Mouse (Mus musculus) liver, embryonic 11.5 days (tissue): ENCODE measurements at regions not wholly inside any gene's neighbourhood (a gene's known extent, or its start where the extent isn't known, plus 50 kb on each side); places are given as distances from the start of the nearest gene placed in this dataset.

Source experiments
- ATAC-seq: fragments of 200-750 bp; cut with Nextera tagmentation; replicated peaks from 2 replicates; pipeline ENCODE4 v1.8.0; 2017; ENCODE audit warnings: moderate number of reproducible peaks, mild to moderate bottlenecking, moderate TSS enrichment, moderate library complexity; ENCODE audit not compliant: low FRiP score
- DNase-seq: peaks from one replicate; pipeline ENCODE4 v3.0.0-alpha.2; 2017; ENCODE audit warnings: low spot score
- H3K27ac ChIP-seq: fragments of 300-500 bp; sonication (generic); 2 replicates; pipeline ENCODE4 v1.5.1; 2014; ENCODE audit warnings: mild to moderate bottlenecking, low read depth, low read length, control low read depth
- H3K27me3 ChIP-seq: fragments of 300-500 bp; sonication (generic); replicated peaks from 2 replicates; pipeline ENCODE4 v1.6.1; 2014; ENCODE audit warnings: low read length, mixed read lengths; ENCODE audit not compliant: control insufficient read depth, insufficient read depth
- H3K36me3 ChIP-seq: fragments of 300-500 bp; sonication (generic); 2 replicates; pipeline ENCODE4 v1.6.1; 2014; ENCODE audit warnings: mild to moderate bottlenecking, low read length, moderate library complexity, mixed read lengths; ENCODE audit not compliant: control insufficient read depth, insufficient read depth
- H3K4me1 ChIP-seq: fragments of 300-500 bp; sonication (generic); replicated peaks from 2 replicates; pipeline ENCODE4 v1.6.1; 2014; ENCODE audit warnings: low read length, mixed read lengths; ENCODE audit not compliant: control insufficient read depth, insufficient read depth
- H3K4me2 ChIP-seq: fragments of 300-500 bp; sonication (generic); 2 replicates; pipeline ENCODE4 v1.6.1; 2014; ENCODE audit warnings: mild to moderate bottlenecking, control low read depth, moderate library complexity
- H3K4me3 ChIP-seq: fragments of 300-500 bp; sonication (generic); 2 replicates; pipeline ENCODE4 v1.5.1; 2014; ENCODE audit warnings: low read depth, low read length, control low read depth
- H3K9ac ChIP-seq: fragments of 300-500 bp; sonication (generic); 2 replicates; pipeline ENCODE4 v1.6.1; 2014; ENCODE audit warnings: low read depth, low read length, control low read depth
- H3K9me3 ChIP-seq: fragments of 300-500 bp; sonication (generic); 2 replicates; pipeline ENCODE4 v1.6.1; 2016; ENCODE audit warnings: low read length, inconsistent platforms, mixed read lengths; ENCODE audit not compliant: control insufficient read depth
- WGBS: fragments of 180-500 bp; shearing (Covaris S2); extraction: QIAGEN DNeasy Blood & Tissue Kit; methylation state at CpG from one replicate; pipeline ENCODE4 v1.1.7; 2014; 5-methylcytosine and 5-hydroxymethylcytosine counted together

- 67% methylated on average over 4 of the region's 4 CpGs for WGBS
- ATAC-seq (no peak), DNase-seq (no peak)
- no peak overlapping the region for H3K9ac ChIP-seq
- H3K4me2 ChIP-seq = no peak overlapping the region
- H3K36me3 ChIP-seq = no peaks in the 10 kb centered on the region
- H3K27ac ChIP-seq = no peak overlapping the region
- peaks cover 3% of the 10 kb centered on the region; the same call in 1 of the 2 replicates for H3K27me3 ChIP-seq
- no peaks in the 10 kb centered on the region for H3K9me3 ChIP-seq
- no peak overlapping the region for H3K4me3 ChIP-seq
- 0 out of 2 replicates have a peak, but pooled peaks cover 2% of the 10 kb centered on the region for H3K4me1 ChIP-seq
Observed at GRCm38 (mm10) chr13:97383351-97383750, 142.4 kb downstream of the Enc1 start.

GRCm38 (mm10) chr13:97380366-97380765 lies 139.5 kb downstream of the Enc1 start:
- H3K4me2 ChIP-seq = no peak overlapping the region
- H3K4me1 ChIP-seq = peaks cover 4% of the 10 kb centered on the region
- no peak overlapping the region for H3K4me3 ChIP-seq
- no peaks in the 10 kb centered on the region for H3K9me3 ChIP-seq
- H3K36me3 ChIP-seq = no peaks in the 10 kb centered on the region
- no peak overlapping the region for H3K27ac ChIP-seq
- DNase-seq (no peak), ATAC-seq (no peak)
- peaks cover 3% of the 10 kb centered on the region; the same call in 1 of the 2 replicates for H3K27me3 ChIP-seq
- WGBS = 77% methylated on average over 11 of the region's 11 CpGs
- no peak overlapping the region for H3K9ac ChIP-seq

DNA sequence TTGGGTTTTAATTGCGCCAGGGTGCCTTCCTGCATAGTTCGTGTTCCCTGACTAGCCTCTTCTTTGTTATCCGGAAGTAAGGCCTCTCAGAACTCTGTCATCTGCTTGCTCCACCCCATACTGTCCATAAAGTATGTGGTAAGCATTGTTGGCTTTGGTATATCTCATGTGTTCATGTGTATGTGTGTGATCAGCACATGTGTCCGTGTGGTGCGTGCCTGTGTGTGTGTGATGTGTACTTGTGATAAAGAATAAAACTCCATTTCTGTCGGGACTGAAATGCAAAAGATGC lies 135.3 kb downstream of the Enc1 start:
- H3K9ac ChIP-seq = no peak overlapping the region
- H3K4me3 ChIP-seq = no peak overlapping the region
- H3K9me3 ChIP-seq = no peaks in the 10 kb centered on the region
- 70% methylated on average over 6 of the region's 6 CpGs for WGBS
- no peaks in the 10 kb centered on the region for H3K36me3 ChIP-seq
- no peak overlapping the region for H3K4me2 ChIP-seq
- peaks cover 4% of the 10 kb centered on the region for H3K4me1 ChIP-seq
- DNase-seq = no peak
- no peaks in the 10 kb centered on the region for H3K27me3 ChIP-seq
- no peak overlapping the region for H3K27ac ChIP-seq
- no peak for ATAC-seq

DNA sequence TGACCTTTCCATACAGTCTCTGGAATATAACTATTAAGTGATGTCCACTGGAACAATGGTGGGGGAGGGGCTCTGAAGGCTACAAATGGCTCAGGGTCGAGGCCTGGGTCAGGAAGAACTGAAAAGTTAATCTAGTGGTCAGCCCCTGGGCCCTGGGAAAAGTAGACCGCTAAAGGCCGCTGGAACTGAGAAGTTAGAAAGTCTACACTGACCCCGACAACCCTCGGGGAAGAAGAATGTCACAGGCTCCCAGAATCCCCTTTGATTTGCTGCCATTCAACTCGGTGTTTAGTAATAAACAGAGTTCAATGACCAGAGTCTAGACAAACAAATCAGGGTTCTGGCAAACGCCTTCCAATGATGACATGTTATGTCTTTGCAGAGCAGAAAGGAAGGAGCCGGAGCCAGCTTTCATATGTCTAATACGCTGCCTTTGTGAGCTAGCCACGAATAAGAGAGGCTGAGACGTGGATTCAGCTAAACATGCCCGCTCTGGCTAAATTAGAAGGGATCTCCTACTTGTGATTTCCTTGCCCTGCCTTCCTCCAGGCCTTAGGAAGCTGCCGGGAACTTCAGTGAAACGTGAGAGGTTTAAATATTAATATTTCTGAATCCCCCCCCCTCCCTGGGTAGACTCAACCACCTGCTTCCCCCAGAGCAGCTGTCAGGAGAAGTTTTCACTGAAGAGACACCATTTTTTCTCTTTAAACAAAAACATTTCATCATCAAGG lies 134.8 kb downstream of the Enc1 start:
- Histone ChIP-seq H3K4me2 (no peak overlapping the region), H3K9me3 (no peaks in the 10 kb centered on the region), H3K4me3 (no peak overlapping the region), H3K27ac (no peak overlapping the region), H3K9ac (no peak overlapping the region), H3K36me3 (no peaks in the 10 kb centered on the region), H3K27me3 (no peaks in the 10 kb centered on the region), H3K4me1 (peaks cover 4% of the 10 kb centered on the region)
- WGBS = 69% methylated on average over 14 of the region's 14 CpGs
- ATAC-seq (no peak), DNase-seq (no peak)

- Histone ChIP-seq H3K9me3 (no peaks in the 10 kb centered on the region), H3K4me1 (peaks cover 4% of the 10 kb centered on the region), H3K27ac (no peak overlapping the region), H3K4me3 (no peak overlapping the region), H3K9ac (no peak overlapping the region), H3K27me3 (no peaks in the 10 kb centered on the region), H3K4me2 (no peak overlapping the region), H3K36me3 (no peaks in the 10 kb centered on the region)
- DNase-seq (no peak), ATAC-seq (no peak)
- 44% methylated on average over 7 of the region's 7 CpGs for WGBS
Observed at GRCm38 (mm10) chr13:97372348-97372747, 131.4 kb downstream of the Enc1 start.

- H3K27ac ChIP-seq = no peak overlapping the region
- ATAC-seq (no peak), DNase-seq (no peak)
- no peak overlapping the region for H3K9ac ChIP-seq
- no peaks in the 10 kb centered on the region for H3K27me3 ChIP-seq
- H3K4me2 ChIP-seq = no peak overlapping the region
- no peaks in the 10 kb centered on the region for H3K4me1 ChIP-seq
- no peak overlapping the region for H3K4me3 ChIP-seq
- no peaks in the 10 kb centered on the region for H3K36me3 ChIP-seq
- no peaks in the 10 kb centered on the region for H3K9me3 ChIP-seq
- 85% methylated on average over 3 of the region's 3 CpGs for WGBS
Observed at GRCm38 (mm10) chr13:97371200-97371599, 130.3 kb downstream of the Enc1 start.

DNA sequence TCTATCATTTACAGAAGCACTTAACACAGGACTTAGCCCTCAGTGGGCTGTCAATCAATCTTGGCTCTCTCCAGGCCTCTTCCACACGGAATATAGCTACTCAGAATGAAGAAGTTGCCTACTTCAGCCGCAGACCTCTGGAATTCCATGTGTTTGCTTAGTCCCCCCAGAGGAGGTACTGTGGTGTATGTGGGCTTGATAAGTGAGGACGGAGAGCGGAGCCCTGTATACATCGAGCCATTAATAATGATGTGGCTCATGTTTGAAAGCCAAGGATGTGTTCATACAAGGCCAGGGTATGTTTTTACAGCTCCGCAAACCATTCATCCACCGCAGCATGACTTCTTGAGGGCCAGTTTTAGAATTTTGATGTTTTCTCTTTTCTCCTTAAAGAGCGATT lies 125.8 kb downstream of the Enc1 start:
- Histone ChIP-seq H3K9ac (no peak overlapping the region), H3K27me3 (peaks cover 6% of the 10 kb centered on the region; the same call in 1 of the 2 replicates), H3K4me3 (no peak overlapping the region), H3K36me3 (no peaks in the 10 kb centered on the region), H3K4me2 (no peak overlapping the region), H3K27ac (no peak overlapping the region), H3K4me1 (peaks cover 4% of the 10 kb centered on the region), H3K9me3 (no peaks in the 10 kb centered on the region)
- DNase-seq (no peak), ATAC-seq (no peak)
- 73% methylated on average over 8 of the region's 8 CpGs for WGBS

DNA sequence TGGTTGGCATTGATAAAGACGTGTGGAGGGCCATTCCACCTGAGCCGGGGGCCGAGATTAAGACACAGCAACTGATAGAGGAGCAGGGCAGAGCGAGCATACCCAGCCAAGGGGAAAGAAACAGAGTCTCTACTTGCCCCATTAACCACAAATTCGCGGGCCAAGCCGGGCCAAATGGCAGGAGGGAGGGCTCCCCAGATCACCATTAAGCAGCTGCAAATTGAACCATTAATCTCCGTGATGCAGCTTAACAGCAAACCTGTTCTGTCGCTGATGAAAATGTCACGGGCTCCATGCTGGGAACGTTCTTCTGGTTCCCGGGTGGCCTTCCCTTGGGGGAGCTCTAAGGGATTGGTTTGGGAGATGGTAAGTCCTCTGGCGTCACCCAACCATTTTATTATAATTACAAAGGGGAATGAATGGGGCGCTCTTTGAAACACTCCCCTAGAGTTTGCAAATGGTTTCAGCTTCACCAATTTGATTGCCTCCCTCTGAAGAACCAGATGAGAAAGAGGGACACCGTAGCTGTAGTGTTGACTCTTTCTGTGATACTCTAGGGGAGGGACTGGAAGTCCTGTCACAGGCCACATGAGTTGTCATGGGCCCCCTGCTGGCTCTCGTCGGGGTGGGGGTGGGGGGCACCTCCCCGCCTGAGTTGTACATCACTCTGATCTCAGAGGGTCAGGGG lies 124.8 kb downstream of the Enc1 start:
- Histone ChIP-seq H3K4me2 (no peak overlapping the region), H3K4me3 (no peak overlapping the region), H3K27ac (no peak overlapping the region), H3K27me3 (peaks cover 6% of the 10 kb centered on the region; the same call in 1 of the 2 replicates), H3K4me1 (peaks cover 4% of the 10 kb centered on the region), H3K9ac (no peak overlapping the region), H3K9me3 (no peaks in the 10 kb centered on the region), H3K36me3 (no peaks in the 10 kb centered on the region)
- no peak for DNase-seq
- ATAC-seq = no peak
- 22% methylated on average over 18 of the region's 18 CpGs for WGBS

DNA sequence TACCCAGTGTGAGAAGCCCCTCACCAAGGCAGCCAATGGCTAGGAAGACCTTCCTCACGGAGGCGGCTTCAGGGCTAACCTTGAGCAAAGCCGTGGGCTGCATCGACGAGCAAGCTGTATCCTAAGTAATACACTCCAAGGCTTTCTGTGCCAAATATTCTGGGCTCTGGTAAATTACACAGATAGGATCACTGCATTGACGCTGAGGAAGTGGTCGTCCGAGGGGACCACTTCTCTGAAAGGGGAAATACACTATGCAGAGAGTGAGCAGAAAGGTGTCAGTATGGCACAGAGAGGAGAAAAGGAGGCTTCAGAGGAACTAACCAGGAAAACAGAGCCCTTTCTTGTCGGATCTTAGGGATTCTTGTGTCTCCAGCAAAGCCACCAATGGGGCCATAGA lies 124.1 kb downstream of the Enc1 start:
- DNase-seq = no peak
- no peaks in the 10 kb centered on the region for H3K36me3 ChIP-seq
- no peak overlapping the region for H3K27ac ChIP-seq
- H3K4me1 ChIP-seq = peaks cover 4% of the 10 kb centered on the region
- no peak for ATAC-seq
- H3K27me3 ChIP-seq = peaks cover 6% of the 10 kb centered on the region; the same call in 1 of the 2 replicates
- no peak overlapping the region for H3K4me2 ChIP-seq
- H3K4me3 ChIP-seq = no peak overlapping the region
- WGBS = 42% methylated on average over 9 of the region's 9 CpGs
- no peaks in the 10 kb centered on the region for H3K9me3 ChIP-seq
- no peak overlapping the region for H3K9ac ChIP-seq
